Mouse (Mus musculus) adrenal gland (tissue): ENCODE results near the gene Cox6b1.

Source experiments
- intact Hi-C: fragments of 180-260 bp; cut with DNase I; formaldehyde crosslinking; loops from one replicate; pipeline ENCODE4 v1.15.1; 2025

Cox6b1 gene

DNA sequence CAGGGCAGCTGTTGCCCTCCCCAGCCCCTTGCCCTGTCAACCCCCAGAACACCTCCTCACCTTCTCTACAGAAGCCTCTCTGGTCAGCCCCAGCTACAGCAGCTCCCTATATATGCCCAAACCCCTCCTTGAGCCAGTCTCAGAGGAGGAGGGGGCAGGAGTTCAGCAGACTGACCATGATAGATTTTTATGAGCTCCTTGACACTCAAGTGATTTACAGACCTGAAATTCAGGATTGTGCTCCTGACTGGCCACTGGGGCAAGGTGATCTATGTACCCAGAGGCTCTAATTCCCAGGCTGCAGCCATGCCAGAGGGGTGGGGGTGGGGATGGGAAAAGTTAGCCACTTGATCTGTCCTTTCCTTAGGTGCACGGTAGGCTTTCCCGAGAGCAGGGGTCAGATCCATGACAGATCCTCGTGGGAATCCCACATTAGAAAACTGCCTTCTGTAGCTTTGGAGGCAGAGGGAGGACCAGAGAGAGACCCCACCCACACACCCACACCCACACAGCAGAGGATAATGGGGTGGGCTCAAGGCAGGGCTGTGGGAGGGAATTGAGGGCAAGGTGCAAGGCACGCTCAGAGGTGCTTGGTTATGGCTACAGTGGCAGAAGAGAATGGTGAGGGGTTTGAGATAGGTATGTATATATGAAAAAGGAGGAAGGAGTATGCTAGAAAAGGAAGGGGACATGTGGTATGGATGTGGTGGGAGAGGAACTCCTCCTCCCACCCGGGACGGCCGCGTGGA, 13.1 kb downstream of the Cox6b1 start, which contains the start of gene Upk1a:
Gene Upk1a, minus strand, starts transcription at position 194 of the 749 bp plus-strand sequence.
- intact Hi-C loops: loop anchor here (2.0 kb wide), 1 partner anchor 24 kb away; the partner anchor contains the start of gene Kmt2b

DNA sequence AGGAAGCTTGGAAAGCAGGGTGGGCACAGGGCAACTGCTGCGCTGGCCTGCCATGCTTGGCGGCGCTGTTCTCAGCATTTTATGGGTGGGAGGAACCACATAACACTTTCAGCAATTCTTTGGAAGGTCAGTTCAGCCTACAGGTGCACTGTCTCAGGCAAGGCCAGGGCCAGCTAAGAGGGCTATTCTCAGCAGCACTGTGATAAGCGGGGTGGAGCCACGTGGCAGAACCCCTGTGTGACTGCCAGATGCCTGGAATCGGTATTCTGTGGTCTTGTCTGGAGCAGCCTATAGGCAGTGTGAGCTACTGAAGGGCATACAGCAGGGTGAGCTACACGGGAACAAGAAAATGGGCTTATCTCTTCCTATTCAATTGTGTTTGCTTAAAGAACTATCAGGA, 15.9 kb downstream of the Cox6b1 start:
- intact Hi-C loops: no loop called here

- intact Hi-C loops: no loop called here
Measured at GRCm38 (mm10) chr7:30608476-30608875, 17.5 kb downstream of the Cox6b1 start.

DNA sequence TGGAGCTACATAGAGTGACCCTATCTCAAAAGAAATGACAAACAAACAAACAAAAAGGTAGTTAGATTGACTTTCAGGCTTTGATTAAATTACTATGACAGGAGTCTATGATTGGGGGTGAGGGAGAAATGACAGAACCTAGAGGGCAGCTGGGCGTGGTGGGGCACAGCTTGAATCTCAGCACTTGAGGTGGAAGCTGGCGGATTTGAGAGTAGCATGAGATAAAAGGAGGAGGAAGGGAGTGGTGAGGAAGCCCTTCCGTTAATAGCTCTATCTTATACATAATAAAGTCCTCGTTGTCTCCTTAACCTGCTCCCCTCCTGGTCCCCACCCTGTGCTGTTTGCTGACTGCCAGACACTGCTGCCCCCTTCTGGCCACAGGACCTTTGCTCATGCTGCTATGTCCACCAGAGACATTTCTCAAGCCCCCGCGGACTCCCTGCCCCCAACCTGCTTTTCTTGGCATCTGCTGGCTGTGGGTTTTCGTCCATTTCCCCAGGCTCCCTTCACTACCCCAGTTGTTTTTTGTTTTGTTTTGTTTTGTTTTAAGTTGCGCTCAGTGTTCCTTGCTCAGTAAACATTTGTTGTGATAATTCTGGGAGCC, 18.1 kb downstream of the Cox6b1 start:
- intact Hi-C loops: no loop called here

DNA sequence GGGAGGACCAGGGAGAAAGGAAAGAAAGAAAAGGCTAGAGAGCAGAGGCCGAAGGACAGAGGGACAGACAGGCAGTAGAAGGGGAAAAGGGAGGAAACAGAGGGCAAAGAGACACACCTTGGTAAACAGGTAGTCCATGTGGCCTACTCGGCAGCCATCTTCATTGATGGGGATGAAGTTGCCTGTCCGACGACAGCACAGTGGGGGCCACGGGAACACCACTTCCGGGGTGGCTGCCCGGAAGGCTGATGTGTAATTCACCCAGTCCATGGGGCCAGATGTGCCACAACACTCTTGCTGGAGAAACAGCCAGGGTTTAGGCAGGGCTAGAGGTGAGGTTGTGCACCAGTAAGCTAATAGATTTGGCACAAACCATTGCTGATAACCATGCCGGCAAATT, 21.0 kb downstream of the Cox6b1 start:
- intact Hi-C loops: no loop called here

GRCm38 (mm10) chr7:30604424-30604823, 21.5 kb downstream of the Cox6b1 start:
- intact Hi-C loops: no loop called here

DNA sequence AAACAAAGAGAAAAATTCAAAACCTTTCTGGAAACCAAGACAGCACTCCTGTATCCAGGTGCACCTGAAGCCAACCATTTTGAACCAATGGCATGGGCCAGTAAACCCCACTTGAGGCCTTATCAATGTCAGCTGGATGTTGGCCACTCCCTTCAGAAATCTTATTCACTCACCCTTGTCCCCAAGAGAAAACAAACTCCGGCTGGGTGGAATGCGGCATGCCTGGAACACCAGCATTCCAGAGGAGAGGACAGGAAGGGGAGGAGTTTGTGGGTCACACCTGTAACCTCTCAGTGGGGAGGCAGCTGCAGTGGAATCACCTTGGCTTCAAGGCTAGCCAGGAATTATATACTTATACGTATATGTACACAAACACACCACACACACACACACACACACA, 23.4 kb downstream of the Cox6b1 start:
- intact Hi-C loops: no loop called here

GRCm38 (mm10) chr7:30600651-30601050, 25.3 kb downstream of the Cox6b1 start:
- intact Hi-C loops: no loop called here

GRCm38 (mm10) chr7:30599933-30600353, 26.0 kb downstream of the Cox6b1 start:
- intact Hi-C loops: no loop called here

DNA sequence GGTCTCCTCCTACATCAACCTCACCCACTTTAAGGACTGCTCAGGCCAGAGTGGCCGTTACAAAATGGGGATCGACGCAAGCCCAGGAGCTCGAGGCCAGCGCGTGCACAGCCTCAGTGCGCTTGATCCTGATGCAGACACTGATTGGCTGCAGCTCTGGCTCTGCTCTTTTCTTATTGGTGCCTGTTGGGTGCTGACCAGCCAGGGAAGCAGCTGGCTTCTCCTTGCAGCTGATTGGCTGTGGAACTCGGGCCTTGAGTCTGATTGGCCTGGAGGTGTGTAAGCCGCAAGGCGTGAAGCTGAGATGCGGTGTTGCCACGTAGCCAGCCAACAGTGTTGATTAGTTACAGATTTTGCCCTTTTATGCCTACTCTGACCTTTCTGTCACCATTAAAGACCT, 27.2 kb downstream of the Cox6b1 start, which contains the start of gene Zbtb32:
Gene Zbtb32, minus strand, starts transcription at position 124 of the 400 bp plus-strand sequence.
- intact Hi-C loops: no loop called here

GRCm38 (mm10) chr7:30596811-30597210, 29.1 kb downstream of the Cox6b1 start:
- intact Hi-C loops: no loop called here

DNA sequence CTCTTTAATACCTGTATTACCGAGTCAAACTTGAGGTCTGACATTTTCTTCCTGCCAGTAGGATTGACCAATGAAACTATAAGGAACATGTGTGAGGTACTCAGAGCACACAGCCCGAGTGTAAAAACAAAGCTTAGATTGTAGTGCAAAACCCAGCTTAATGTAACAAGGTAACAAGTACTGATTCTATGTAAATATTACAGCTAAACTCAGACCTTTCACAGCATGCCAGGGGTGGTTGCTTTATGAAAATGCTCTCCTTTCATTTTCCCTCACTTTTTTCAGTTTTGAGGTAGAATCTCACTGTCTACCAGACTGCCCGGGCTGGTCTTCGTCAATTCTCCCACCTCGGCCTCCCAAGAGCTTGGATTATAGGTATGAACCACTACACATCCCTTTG, 29.9 kb downstream of the Cox6b1 start:
- intact Hi-C loops: no loop called here

DNA sequence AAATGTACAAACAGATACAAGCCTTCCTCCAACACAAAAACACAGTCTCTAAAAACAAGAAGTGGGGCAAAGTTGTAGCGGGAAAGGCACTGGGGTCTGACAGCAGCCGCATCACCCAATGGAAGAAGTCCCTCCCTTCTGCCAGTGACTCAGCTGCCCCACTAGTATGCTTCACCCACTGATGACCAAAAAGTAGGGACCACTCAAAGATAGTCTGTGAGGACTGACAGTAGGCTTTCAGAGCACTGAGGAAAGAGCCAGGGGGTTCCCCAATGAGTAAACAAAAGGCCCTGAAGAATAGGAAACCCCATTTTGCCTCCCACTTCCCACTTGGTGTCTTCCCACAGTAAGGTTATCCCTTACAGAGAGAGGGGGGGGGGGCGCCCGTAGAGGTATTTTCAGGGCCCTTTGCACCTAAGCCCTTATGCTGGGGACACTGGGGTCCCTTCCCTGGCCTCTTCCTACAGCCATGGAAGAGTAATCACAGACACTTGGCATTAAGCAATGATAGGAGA, 31.4 kb downstream of the Cox6b1 start:
- intact Hi-C loops: no loop called here

GRCm38 (mm10) chr7:30593579-30594509, 32.1 kb downstream of the Cox6b1 start:
- intact Hi-C loops: no loop called here

- intact Hi-C loops: no loop called here
Measured at GRCm38 (mm10) chr7:30592772-30593423, 33.1 kb downstream of the Cox6b1 start.

- intact Hi-C loops: no loop called here
Measured at GRCm38 (mm10) chr7:30591605-30591951, 34.4 kb downstream of the Cox6b1 start.

DNA sequence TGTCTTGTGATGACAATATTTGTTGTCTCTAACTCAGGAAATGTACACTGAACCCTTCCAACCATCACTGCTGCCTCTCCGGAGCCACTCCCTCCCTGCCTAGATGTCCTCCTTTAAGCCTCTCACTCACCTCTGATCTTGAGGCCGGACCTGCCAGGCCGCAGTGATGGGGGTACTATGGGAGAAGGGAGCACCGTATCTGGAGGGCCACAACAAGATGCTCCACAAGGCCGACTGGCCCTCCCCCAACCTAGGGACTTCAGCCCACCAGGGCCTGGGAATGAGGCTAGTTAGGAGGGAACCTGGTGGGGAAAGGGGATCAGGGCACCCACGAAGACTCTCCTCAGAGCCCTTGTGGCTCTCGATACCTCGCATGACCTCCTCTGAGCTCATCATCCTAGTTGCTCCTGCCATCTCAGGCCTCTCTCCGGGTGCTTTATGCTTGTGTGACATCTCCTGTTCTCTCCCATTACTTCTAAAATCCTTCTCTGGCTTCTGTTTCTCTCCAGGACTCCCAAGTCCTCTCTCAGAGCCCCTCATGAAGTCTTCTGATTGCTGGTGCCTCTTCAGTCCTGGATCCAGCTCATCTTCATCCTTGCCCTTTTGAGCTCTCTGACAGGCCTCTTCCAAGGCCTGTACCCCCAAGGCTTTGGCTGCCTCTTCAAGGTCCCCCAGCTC, 34.9 kb downstream of the Cox6b1 start:
- intact Hi-C loops: no loop called here

DNA sequence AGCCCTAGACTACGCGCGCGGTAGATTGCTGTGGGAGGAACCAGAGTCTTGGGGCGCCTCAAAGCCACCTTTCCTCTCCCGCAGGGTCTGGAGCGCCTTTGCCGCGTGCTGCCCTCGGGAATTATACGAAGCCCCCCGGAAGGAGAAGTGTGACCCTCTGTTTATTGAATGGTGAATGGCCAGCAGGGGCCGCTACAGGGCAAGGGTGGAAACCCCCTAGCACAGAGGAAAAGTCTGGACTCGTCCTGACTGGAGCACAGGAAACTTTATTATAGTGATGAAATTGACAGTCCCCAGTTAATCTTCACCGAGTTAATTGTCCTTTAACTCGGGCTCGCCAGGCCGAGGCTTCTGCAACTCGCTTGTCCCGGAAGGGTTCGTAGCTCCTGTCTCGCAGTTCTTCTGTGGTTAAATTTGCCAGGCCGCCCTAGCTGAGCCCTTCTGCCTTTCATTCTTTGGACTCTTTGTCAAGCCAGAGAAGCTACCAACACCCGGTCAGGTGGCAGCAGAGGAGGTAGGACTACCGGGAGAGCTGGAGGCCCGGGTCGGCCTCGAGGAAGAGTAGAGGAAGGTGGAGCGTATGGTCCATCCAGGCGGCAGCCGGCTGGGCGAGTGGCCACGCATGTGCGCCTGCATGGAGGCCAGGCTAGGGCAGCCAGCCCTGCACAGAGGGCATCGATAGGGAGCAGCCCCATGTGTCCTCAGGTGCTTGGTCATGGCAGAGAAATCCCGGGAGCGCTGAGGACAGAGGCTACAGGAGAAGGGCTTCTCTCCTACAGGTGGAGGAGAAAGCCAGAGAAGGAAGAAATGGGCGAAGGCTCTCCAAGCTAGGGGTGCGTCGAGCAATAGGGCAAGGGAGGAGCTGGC, 36.3 kb downstream of the Cox6b1 start:
- intact Hi-C loops: loop anchor here (2.0 kb wide), 1 partner anchor 23 kb away; the partner anchor contains the start of gene Upk1a
